Mouse (Mus musculus) MEL (cell line): ENCODE results near the gene Myo3b.

ENCODE experiments used
- CTCF ChIP-seq, 3 experiments: IDR thresholded peaks in 2 of 3; conservative IDR thresholded peaks in 1 of 3; 2 replicates each; pipeline ENCODE4 v1.5.1; 2011 to 2012; ENCODE audit warnings: low read length in 3 of 3, low read depth in 2 of 3, mild to moderate bottlenecking in 2 of 3, improper control_type of control experiment in 1 of 3, inconsistent platforms in 1 of 3, mixed read lengths in 1 of 3, moderate library complexity in 1 of 3; ENCODE audit not compliant: control insufficient read depth in 1 of 3, insufficient read depth in 1 of 3, poor library complexity in 1 of 3, severe bottlenecking in 1 of 3
- EP300 ChIP-seq, 2 experiments: IDR thresholded peaks; 2 replicates each; pipeline ENCODE4 v1.6.1; 2011; ENCODE audit warnings: improper control_type of control experiment in 2 of 2, low read length in 2 of 2, low read depth in 1 of 2, mild to moderate bottlenecking in 1 of 2
- SMC3 ChIP-seq: IDR thresholded peaks from 2 replicates; pipeline ENCODE4 v1.6.1; 2011; ENCODE audit warnings: low read depth, low read length, improper control_type of control experiment

- no peak for TF ChIP-seq SMC3
- no peak for TF ChIP-seq CTCF (IDR thresholded peaks at IDR 0.05 in 2 of 3, conservative IDR thresholded peaks at IDR 0.05 in 1 of 3; ENCODE audit: control insufficient read depth in 1 of 3, insufficient read depth in 1 of 3, low read depth in 2 of 3, low read length in 3 of 3, poor library complexity in 1 of 3, severe bottlenecking in 1 of 3)
- TF ChIP-seq EP300 (IDR thresholded peaks at IDR 0.05; ENCODE audit: low read depth in 1 of 2, low read length in 2 of 2): no peak
Measured at GRCm38 (mm10) chr2:70146993-70147581, 108.2 kb downstream of the Myo3b start.
